Mouse (Mus musculus) retina, postnatal 7 days (tissue): ENCODE measurements around the gene Slc35f5.

ENCODE experiments used
- DNase-seq: peaks from one replicate; pipeline ENCODE4 v3.0.0-alpha.2; 2012; ENCODE audit warnings: low read depth, low spot score

The Slc35f5 gene

GRCm38 (mm10) chr1:125574219-125574618, 13.8 kb downstream of the Slc35f5 start:
- no peak for DNase-seq

- no peak for DNase-seq
Measured at GRCm38 (mm10) chr1:125575458-125576114, 15.2 kb downstream of the Slc35f5 start.

- no peak for DNase-seq
Measured at GRCm38 (mm10) chr1:125576965-125577364, 16.6 kb downstream of the Slc35f5 start.

- DNase-seq, result no peak
Measured at GRCm38 (mm10) chr1:125578091-125578490, 17.7 kb downstream of the Slc35f5 start.

GRCm38 (mm10) chr1:125581134-125581533, 20.7 kb downstream of the Slc35f5 start:
- no peak for DNase-seq

GRCm38 (mm10) chr1:125603620-125604019, 43.2 kb downstream of the Slc35f5 start:
- no peak for DNase-seq

- peak; percentile 85 for DNase-seq
Measured at GRCm38 (mm10) chr1:125607087-125607803, 46.9 kb downstream of the Slc35f5 start.

- no peak for DNase-seq
Measured at GRCm38 (mm10) chr1:125624376-125625076, 64.1 kb downstream of the Slc35f5 start.

- DNase-seq, result no peak
Measured at GRCm38 (mm10) chr1:125639501-125640253, 79.3 kb downstream of the Slc35f5 start.

- DNase-seq, result no peak
Measured at GRCm38 (mm10) chr1:125643643-125644042, 83.2 kb downstream of the Slc35f5 start.
